Mouse (Mus musculus) lung, embryonic 16.5 days (tissue): ENCODE measurements at regions not wholly inside any gene's neighbourhood (a gene's known extent, or its start where the extent isn't known, plus 50 kb on each side); places are given as distances from the start of the nearest gene placed in this dataset.

Source experiments
- ATAC-seq: fragments of 200-750 bp; cut with Nextera tagmentation; 2 replicates; pipeline ENCODE4 v1.8.0; 2017; ENCODE audit warnings: low read depth, mild to moderate bottlenecking, moderate library complexity
- H3K27ac ChIP-seq: fragments of 300-500 bp; sonication (generic); 2 replicates; pipeline ENCODE4 v1.5.1; 2014; ENCODE audit warnings: mild to moderate bottlenecking, control low read depth, low read length
- H3K27me3 ChIP-seq: fragments of 300-500 bp; sonication (generic); 2 replicates; pipeline ENCODE4 v1.6.1; 2014; ENCODE audit warnings: low read depth, low read length, mixed read lengths; ENCODE audit not compliant: control insufficient read depth, insufficient read depth
- H3K36me3 ChIP-seq: fragments of 300-500 bp; sonication (generic); 2 replicates; pipeline ENCODE4 v1.6.1; 2014; ENCODE audit warnings: low read length; ENCODE audit not compliant: control insufficient read depth, insufficient read depth
- H3K4me1 ChIP-seq: fragments of 300-500 bp; sonication (generic); replicated peaks from 2 replicates; pipeline ENCODE4 v1.6.1; 2014; ENCODE audit warnings: low read length, mixed read lengths; ENCODE audit not compliant: control insufficient read depth, insufficient read depth
- H3K4me2 ChIP-seq: fragments of 300-500 bp; sonication (generic); 2 replicates; pipeline ENCODE4 v1.6.1; 2014; ENCODE audit warnings: low read depth, low read length, control low read depth
- H3K4me3 ChIP-seq: fragments of 300-500 bp; sonication (generic); 2 replicates; pipeline ENCODE4 v1.5.1; 2014; ENCODE audit warnings: mild to moderate bottlenecking, low read length, control low read depth
- H3K9ac ChIP-seq: fragments of 300-500 bp; sonication (generic); 2 replicates; pipeline ENCODE4 v1.6.1; 2014; ENCODE audit warnings: low read length, control low read depth
- H3K9me3 ChIP-seq: fragments of 300-500 bp; sonication (generic); 2 replicates; pipeline ENCODE4 v1.6.1; 2016; ENCODE audit warnings: low read length; ENCODE audit not compliant: control insufficient read depth
- WGBS: fragments of 180-500 bp; shearing (Covaris S2); extraction: QIAGEN DNeasy Blood & Tissue Kit; methylation state at CpG from one replicate; pipeline ENCODE4 v1.1.7; 2014; 5-methylcytosine and 5-hydroxymethylcytosine counted together

- H3K4me3 ChIP-seq: no peak overlapping the region
- no peak overlapping the region for H3K4me2 ChIP-seq
- H3K36me3 ChIP-seq: no peaks in the 10 kb centered on the region
- peak; percentile 58; the same call in 1 of the 2 replicates for ATAC-seq
- 32% methylated on average over 7 of the region's 7 CpGs for WGBS
- H3K9ac ChIP-seq: no peak overlapping the region
- H3K4me1 ChIP-seq: peaks cover 15% of the 10 kb centered on the region
- H3K9me3 ChIP-seq: no peaks in the 10 kb centered on the region
- no peaks in the 10 kb centered on the region for H3K27me3 ChIP-seq
- H3K27ac ChIP-seq: peak overlapping the region; percentile 91
These were observed 350.9 kb downstream of the Irx1 start for GRCm38 (mm10) chr13:71612393-71613179.

DNA sequence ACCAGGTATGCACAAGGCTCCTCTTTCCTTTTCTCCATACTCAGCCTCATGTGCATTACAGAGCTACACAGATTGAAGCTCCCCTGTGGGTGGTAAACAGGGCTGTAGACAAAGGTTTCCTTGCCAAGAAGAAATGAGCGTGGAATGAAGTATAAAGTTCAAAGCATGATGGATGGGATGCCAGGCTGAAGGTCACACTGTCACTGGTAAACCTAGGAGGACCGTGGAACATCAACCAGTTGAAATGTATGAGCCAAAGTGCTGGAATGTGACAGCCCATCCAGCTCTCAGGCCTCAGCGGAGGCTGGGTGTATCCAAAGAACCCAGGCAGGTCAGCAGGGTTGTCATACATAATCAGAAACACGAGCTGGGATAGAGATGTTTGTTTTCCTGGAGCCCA lies 381.0 kb downstream of the Irx1 start:
- H3K4me3 ChIP-seq: no peak overlapping the region
- ATAC-seq: no peak
- no peak overlapping the region for H3K9ac ChIP-seq
- H3K27ac ChIP-seq: no peak overlapping the region
- no peaks in the 10 kb centered on the region for H3K4me1 ChIP-seq
- H3K36me3 ChIP-seq: no peaks in the 10 kb centered on the region
- 16% methylated on average over 4 of the region's 4 CpGs for WGBS
- H3K27me3 ChIP-seq: no peaks in the 10 kb centered on the region
- H3K4me2 ChIP-seq: no peak overlapping the region
- no peaks in the 10 kb centered on the region for H3K9me3 ChIP-seq

DNA sequence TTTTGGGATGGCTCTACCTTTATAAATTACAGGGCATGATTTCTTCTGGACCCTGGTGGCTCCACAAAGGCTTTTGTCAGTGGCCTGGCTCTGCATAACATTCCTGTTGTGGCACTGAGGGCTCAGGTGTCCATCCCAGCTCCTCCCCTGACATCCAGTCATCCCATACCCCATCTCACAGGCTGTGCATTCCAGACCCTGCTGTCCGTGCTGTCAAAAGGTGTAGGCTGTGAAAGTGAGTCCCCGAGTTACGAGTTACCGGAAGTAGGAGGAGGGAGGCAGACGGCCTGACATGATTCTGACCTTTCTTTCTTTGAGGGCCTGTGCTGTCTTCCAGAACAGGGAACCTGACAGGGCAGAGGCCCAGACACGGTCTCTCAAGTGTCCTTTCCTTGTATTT lies 397.6 kb downstream of the Irx1 start:
- Histone ChIP-seq H3K27me3 (no peaks in the 10 kb centered on the region), H3K36me3 (no peaks in the 10 kb centered on the region), H3K4me3 (no peak overlapping the region), H3K9ac (no peak overlapping the region), H3K4me2 (no peak overlapping the region), H3K27ac (no peak overlapping the region), H3K9me3 (no peaks in the 10 kb centered on the region), H3K4me1 (no peaks in the 10 kb centered on the region)
- 41% methylated on average over 6 of the region's 6 CpGs for WGBS
- ATAC-seq: no peak

DNA sequence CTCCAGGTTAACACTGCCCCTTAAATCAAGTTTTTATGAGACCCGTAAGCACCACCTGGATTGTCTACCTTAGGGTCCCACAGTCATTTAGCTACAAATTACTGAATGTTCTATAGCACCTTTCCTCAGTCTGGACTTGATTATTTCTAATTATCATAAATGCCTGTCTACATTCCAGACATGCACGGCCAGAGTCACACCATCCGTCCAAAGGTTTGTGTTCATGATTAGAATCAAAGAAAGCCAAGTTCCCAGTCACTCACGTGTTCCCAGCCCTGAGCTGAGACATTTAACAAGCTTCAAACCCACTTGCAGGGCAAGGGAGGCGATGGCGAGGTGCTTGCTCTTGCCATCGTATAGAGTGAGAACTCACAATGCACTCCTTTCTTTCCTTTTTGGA lies 398.1 kb downstream of the Irx1 start:
- ATAC-seq: no peak
- Histone ChIP-seq H3K9ac (no peak overlapping the region), H3K4me2 (no peak overlapping the region), H3K36me3 (no peaks in the 10 kb centered on the region), H3K27me3 (no peaks in the 10 kb centered on the region), H3K4me1 (no peaks in the 10 kb centered on the region), H3K4me3 (no peak overlapping the region), H3K9me3 (no peaks in the 10 kb centered on the region), H3K27ac (no peak overlapping the region)
- WGBS: 76% methylated on average over 7 of the region's 7 CpGs

- Histone ChIP-seq H3K27ac (no peak overlapping the region), H3K9ac (no peak overlapping the region), H3K4me3 (no peak overlapping the region), H3K4me2 (no peak overlapping the region), H3K27me3 (no peaks in the 10 kb centered on the region), H3K4me1 (no peaks in the 10 kb centered on the region), H3K36me3 (no peaks in the 10 kb centered on the region), H3K9me3 (no peaks in the 10 kb centered on the region)
- 86% methylated on average over 14 of the region's 14 CpGs for WGBS
- ATAC-seq: no peak
These were observed 404.9 kb downstream of the Irx1 start for GRCm38 (mm10) chr13:71558477-71559215.

- WGBS: 77% methylated on average over 6 of the region's 6 CpGs
- Histone ChIP-seq H3K9ac (no peak overlapping the region), H3K36me3 (no peaks in the 10 kb centered on the region), H3K4me2 (no peak overlapping the region), H3K4me1 (no peaks in the 10 kb centered on the region), H3K27ac (no peak overlapping the region), H3K9me3 (no peaks in the 10 kb centered on the region), H3K4me3 (no peak overlapping the region), H3K27me3 (no peaks in the 10 kb centered on the region)
- ATAC-seq: no peak
These were observed 408.1 kb downstream of the Irx1 start for GRCm38 (mm10) chr13:71555471-71555870.

- no peaks in the 10 kb centered on the region for H3K27me3 ChIP-seq
- 24% methylated on average over 1 of the region's 1 CpGs for WGBS
These were observed 413.4 kb downstream of the Irx1 start for GRCm38 (mm10) chr13:71550109-71550508.

GRCm38 (mm10) chr13:71549206-71549831 lies 414.2 kb downstream of the Irx1 start:
- H3K27ac ChIP-seq: no peak overlapping the region
- no peaks in the 10 kb centered on the region for H3K4me1 ChIP-seq
- H3K36me3 ChIP-seq: no peaks in the 10 kb centered on the region
- ATAC-seq: no peak
- no peaks in the 10 kb centered on the region for H3K27me3 ChIP-seq
- H3K9ac ChIP-seq: no peak overlapping the region
- 69% methylated on average over 10 of the region's 10 CpGs for WGBS
- no peak overlapping the region for H3K4me2 ChIP-seq
- H3K4me3 ChIP-seq: no peak overlapping the region
- no peaks in the 10 kb centered on the region for H3K9me3 ChIP-seq

More at GRCm38 (mm10) chr13:71550109-71550508, 413.4 kb downstream of the Irx1 start:
- H3K4me1 ChIP-seq: no peaks in the 10 kb centered on the region
- no peak overlapping the region for H3K9ac ChIP-seq
- no peaks in the 10 kb centered on the region for H3K9me3 ChIP-seq
- H3K4me3 ChIP-seq: no peak overlapping the region
- no peak for ATAC-seq
- no peak overlapping the region for H3K4me2 ChIP-seq
- H3K36me3 ChIP-seq: no peaks in the 10 kb centered on the region
- no peak overlapping the region for H3K27ac ChIP-seq

DNA sequence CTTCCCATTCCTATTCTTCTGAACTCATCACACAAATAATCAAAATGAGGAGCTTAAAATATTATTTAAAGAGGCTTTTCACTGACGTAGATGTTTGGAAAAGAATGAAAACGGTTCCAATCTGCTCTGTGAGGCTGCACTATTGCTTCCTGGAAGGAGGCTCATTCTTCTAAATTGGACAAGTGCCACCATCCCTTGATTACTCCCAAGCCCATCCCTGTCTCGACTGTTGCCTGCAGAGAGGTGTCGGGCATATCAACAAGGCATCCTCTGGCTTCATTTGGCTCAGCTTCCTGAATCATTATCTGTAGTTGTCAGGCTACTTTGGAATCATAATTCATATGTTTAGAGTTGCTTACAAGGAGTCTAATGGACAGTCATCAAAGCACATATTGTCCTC lies 425.3 kb downstream of the Irx1 start:
- Histone ChIP-seq H3K4me3 (no peak overlapping the region), H3K4me1 (no peaks in the 10 kb centered on the region), H3K4me2 (no peak overlapping the region), H3K36me3 (no peaks in the 10 kb centered on the region), H3K9ac (no peak overlapping the region), H3K9me3 (no peaks in the 10 kb centered on the region), H3K27ac (no peak overlapping the region), H3K27me3 (no peaks in the 10 kb centered on the region)
- no peak for ATAC-seq
- 44% methylated on average over 4 of the region's 4 CpGs for WGBS
